Mouse (Mus musculus) spleen, adult 2 months (tissue): Measurements from ENCODE around the gene Sirt2. TPM values are rescaled to one million over a fixed set of nuclear protein-coding genes. Genes with fewer than 3 reads are reported as not detected.
A peak's percentile ranks its signal among the peaks of the same experiment; 100 is the strongest.

Experiments used
- DNase-seq, 2 experiments: peaks; one replicate each; pipeline versions ENCODE4 v3.0.0 to v3.0.0-alpha.2; 2012 to 2021; ENCODE audit warnings: low spot score in 2 of 2, low read depth in 1 of 2
- H3K27ac ChIP-seq: fragments of 200-500 bp; 2 replicates; pipeline ENCODE4 v1.5.1; 2012; ENCODE audit warnings: low read length, inconsistent platforms; ENCODE audit not compliant: insufficient read depth
- H3K27me3 ChIP-seq: fragments of 200-500 bp; 2 replicates; pipeline ENCODE4 v1.6.1; 2012; ENCODE audit warnings: mild to moderate bottlenecking, moderate library complexity, low read length, inconsistent platforms; ENCODE audit not compliant: control insufficient read depth, insufficient read depth
- H3K36me3 ChIP-seq: fragments of 200-500 bp; 2 replicates; pipeline ENCODE4 v1.6.1; 2012; ENCODE audit warnings: mild to moderate bottlenecking, low read length, inconsistent platforms; ENCODE audit not compliant: control insufficient read depth, insufficient read depth
- H3K4me1 ChIP-seq: fragments of 200-500 bp; 2 replicates; pipeline ENCODE4 v1.6.1; 2011; ENCODE audit warnings: inconsistent platforms; ENCODE audit not compliant: control insufficient read depth, insufficient read depth, insufficient read length
- H3K4me3 ChIP-seq: fragments of 200-500 bp; 2 replicates; pipeline ENCODE4 v1.5.1; 2011; ENCODE audit warnings: mild to moderate bottlenecking, inconsistent platforms; ENCODE audit not compliant: insufficient read depth, insufficient read length; ENCODE audit errors: extremely low read depth
- CTCF ChIP-seq: fragments of 200-500 bp; IDR thresholded peaks from 2 replicates; pipeline ENCODE4 v1.5.1; 2011; ENCODE audit warnings: mild to moderate bottlenecking, inconsistent platforms; ENCODE audit not compliant: insufficient read depth, insufficient read length, insufficient replicate concordance; ENCODE audit errors: extremely low read depth
- POLR2A ChIP-seq: fragments of 200-500 bp; IDR thresholded peaks from 2 replicates; pipeline ENCODE4 v1.6.1; 2011; ENCODE audit warnings: low read depth, low read length, inconsistent platforms
- WGBS: fragments of 180-500 bp; shearing (Covaris S2); methylation state at CpG from one replicate; pipeline ENCODE4 v1.1.7; 2018; 5-methylcytosine and 5-hydroxymethylcytosine counted together
- polyA plus RNA-seq: library from polyadenylated mRNA; depleted of rRNA; stranded (reverse); fragments of >200 nt; gene quantifications from 2 replicates; pipeline ENCODE4 v1.2.3, GENCODE M21; 2012

Sirt2 gene
- polyA plus RNA-seq, 1 experiment: 48.4 TPM

DNA sequence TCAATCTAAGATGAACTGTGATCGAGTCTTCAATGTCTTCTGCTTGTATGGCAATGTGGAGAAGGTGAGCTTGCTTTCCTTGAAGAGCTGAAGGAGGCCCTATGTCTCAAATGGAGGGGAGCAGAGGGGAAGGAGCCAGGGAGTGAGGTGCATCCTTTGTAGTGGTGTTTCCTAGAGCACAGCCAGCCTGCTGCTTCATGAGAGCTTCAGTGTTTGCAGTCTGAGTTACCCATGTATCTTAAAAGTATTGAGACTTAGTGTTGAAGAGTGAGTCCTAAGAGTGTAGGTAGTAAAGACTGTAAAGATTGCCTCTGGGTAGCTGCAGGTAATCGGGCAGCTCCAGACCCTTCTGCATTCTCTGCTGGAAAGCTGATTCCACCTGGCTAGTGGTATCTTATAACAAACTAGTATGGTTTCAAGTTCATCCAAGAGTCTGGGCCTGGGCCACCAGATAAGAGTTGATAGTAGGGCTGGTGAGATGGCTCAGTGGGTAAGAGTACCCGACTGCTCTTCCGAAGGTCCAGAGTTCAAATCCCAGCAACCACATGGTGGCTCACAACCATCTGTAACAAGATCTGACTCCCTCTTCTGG, 52.4 kb downstream of the Sirt2 start:
- peaks cover 73% of the 10 kb centered on the region for H3K36me3 ChIP-seq
- DNase-seq: no peak
- H3K4me3 ChIP-seq: no peak overlapping the region
- 83% methylated on average over 4 of the region's 4 CpGs for WGBS
- peaks cover 28% of the 10 kb centered on the region; the same call in 1 of the 2 replicates for H3K4me1 ChIP-seq
- TF ChIP-seq POLR2A (no peak), CTCF (no peak)
- no peak overlapping the region for H3K27ac ChIP-seq
- H3K27me3 ChIP-seq: no peaks in the 10 kb centered on the region

DNA sequence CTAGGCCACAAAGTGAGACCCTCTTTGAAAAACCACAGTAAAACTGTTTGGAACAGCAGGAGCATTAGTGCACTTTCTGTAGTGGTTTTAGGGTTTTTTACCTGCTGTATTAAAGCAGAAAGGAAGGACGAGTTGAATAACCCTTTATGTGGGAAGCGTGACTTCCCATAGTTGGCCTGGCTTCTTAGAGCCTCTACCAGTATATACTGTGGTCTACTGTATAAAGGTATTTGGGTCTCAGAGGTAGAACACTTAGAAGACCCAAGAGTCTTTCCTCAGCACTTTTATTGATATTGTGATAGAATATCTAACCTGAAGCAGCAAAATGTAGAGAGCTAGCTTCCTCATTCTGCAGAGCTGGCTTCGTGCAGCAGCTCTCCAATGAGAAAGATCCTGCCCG, 53.0 kb downstream of the Sirt2 start:
- H3K27ac ChIP-seq: no peak overlapping the region
- no peak overlapping the region for H3K4me3 ChIP-seq
- no peak for DNase-seq
- peaks cover 68% of the 10 kb centered on the region for H3K36me3 ChIP-seq
- TF ChIP-seq POLR2A (no peak), CTCF (no peak)
- peaks cover 28% of the 10 kb centered on the region; the same call in 1 of the 2 replicates for H3K4me1 ChIP-seq
- WGBS: 71% methylated on average over 4 of the region's 4 CpGs
- no peaks in the 10 kb centered on the region for H3K27me3 ChIP-seq

DNA sequence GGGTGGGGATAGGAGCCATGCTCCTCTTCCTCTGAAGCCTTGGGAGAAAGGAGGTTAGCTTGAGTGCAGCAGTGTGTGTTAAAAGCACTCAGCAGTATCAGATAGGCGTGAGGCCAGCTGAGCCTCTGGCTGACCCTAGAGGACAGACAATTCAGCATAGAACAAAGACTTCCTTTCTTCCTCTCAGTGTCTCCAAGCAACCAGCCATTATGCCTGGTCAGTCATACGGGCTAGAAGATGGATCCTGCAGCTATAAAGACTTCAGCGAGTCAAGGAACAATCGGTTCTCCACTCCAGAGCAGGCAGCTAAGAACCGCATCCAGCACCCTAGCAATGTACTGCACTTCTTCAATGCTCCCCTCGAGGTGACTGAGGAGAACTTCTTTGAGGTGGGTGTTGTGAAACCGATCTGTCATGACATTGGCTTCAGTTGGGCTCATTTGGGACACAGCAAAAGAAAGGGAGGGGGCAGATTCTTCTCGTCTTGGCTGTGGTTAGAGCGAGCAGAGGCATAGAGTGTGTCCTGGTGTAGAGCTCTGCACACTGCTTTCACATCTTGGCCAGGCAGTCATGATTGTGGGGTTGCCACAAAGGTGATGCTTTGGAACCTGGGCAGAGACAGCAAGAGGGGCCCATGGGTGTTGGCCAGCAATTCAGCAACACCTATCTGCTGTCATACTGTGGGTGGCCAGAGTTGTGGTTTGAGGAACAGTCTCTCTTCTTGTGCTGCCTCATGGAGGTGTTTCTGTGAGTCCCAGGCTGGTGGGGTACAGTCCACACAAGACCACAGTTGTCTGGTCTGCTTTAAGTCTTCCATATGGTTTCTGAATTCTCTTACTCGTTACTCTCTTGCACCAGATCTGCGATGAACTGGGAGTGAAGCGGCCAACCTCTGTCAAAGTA, 54.1 kb downstream of the Sirt2 start:
- no peak for DNase-seq
- peak overlapping the region; percentile 36 for H3K27ac ChIP-seq
- 40% methylated on average over 12 of the region's 12 CpGs for WGBS
- no peaks in the 10 kb centered on the region for H3K27me3 ChIP-seq
- H3K4me1 ChIP-seq: peaks cover 24% of the 10 kb centered on the region; the same call in 1 of the 2 replicates
- TF ChIP-seq CTCF (no peak), POLR2A (no peak)
- H3K4me3 ChIP-seq: no peak overlapping the region
- peaks cover 58% of the 10 kb centered on the region for H3K36me3 ChIP-seq

DNA sequence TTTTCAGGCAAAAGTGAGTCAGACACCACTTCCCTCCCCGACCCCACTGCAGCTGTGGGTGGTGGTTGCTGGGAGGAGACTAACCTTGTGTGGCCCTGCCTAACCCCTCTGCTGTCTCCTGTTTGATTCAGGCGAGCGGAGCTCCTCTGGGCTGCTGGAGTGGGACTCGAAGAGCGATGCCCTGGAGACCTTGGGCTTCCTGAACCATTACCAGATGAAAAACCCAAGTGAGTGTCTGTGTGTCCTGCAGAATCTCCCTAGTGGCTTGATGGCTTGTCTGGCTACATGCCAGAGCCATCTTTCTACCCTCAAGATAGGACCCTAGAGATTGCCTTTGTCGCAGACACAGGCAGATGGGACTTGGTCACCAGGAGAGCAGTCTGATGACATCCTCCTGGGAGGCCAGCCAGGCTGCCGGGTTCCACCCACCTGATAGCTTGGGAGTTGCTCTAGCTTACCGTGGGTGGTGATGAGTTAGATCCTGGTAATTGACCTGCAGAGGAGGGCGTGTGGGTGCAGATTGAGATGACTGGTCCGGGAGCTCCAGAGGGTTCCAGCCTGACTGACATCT, 54.8 kb downstream of the Sirt2 start:
- peaks cover 51% of the 10 kb centered on the region for H3K36me3 ChIP-seq
- no peak overlapping the region for H3K4me3 ChIP-seq
- DNase-seq: no peak
- no peaks in the 10 kb centered on the region for H3K27me3 ChIP-seq
- TF ChIP-seq POLR2A (no peak), CTCF (no peak)
- WGBS: 29% methylated on average over 10 of the region's 10 CpGs
- peak overlapping the region; percentile 36 for H3K27ac ChIP-seq
- peaks cover 18% of the 10 kb centered on the region; the same call in 1 of the 2 replicates for H3K4me1 ChIP-seq

DNA sequence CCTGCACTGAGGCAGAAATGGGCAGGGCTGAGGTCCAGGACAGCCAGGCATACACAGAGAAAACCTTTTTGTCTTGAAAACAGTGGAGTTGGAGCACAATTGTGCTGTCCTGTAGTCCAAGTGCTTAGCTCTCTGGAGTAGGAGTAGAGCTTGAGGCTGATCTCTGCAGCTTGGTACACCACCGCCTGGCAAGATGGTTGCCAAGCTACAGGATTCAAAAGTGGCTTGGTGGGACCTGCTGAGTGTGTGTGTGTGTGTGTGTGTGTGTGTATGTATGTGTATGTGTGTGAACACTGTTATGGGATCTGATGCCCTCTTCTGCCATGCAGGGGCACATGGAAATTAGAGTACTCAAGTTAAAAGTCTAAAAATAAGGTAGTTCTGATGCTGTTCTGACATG, 56.0 kb downstream of the Sirt2 start:
- no peak overlapping the region for H3K4me3 ChIP-seq
- H3K27ac ChIP-seq: no peak overlapping the region
- TF ChIP-seq CTCF: no peak
- TF ChIP-seq POLR2A: no peak
- no peak for DNase-seq
- peaks cover 41% of the 10 kb centered on the region for H3K36me3 ChIP-seq
- 87% methylated on average over 1 of the region's 1 CpGs for WGBS
- peaks cover 11% of the 10 kb centered on the region; the same call in 1 of the 2 replicates for H3K4me1 ChIP-seq
- H3K27me3 ChIP-seq: no peaks in the 10 kb centered on the region

DNA sequence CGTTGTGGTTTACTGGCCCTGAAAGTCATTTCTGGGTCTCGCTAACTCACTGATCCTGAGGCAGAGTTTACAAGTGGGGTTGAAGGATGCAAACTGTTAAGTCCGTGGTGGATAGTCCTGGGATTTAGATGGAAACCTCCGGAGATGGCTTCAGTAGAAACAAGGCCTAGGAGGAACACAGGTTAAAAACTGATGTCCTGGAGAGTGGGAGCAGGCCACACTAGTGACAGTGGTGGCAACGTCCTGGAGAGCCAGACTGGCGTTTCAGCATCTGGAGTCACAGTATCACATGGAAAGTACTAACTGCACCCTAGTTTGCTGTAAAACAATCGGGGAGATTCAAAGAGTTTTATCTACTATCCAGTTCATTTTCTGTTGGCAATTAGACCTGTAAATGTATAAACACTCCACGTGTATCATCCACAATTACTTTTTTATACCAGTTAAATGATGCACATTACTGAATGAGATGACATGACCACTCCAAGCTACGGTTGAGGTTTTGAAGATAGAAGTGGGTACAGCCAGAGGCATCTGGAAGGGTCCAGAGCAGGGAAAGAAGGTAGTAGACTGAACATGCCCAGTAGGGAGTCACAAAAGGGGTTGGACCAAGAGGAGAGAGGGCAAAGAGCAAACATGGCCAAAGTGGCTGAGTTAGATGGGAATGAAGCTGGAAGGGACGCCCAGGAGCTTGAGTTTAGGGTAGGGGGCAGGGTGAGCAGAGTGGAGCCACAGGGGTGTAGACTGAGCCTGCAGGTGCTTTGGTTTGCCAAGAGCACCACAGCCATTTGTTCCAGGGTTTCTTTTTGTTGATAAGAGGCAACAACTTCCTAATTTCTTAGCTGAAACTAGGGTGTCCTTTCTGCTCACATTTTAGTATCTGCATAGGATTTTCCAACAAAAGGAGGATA, 56.7 kb downstream of the Sirt2 start:
- no peaks in the 10 kb centered on the region for H3K27me3 ChIP-seq
- peaks cover 35% of the 10 kb centered on the region for H3K36me3 ChIP-seq
- no peak overlapping the region for H3K27ac ChIP-seq
- no peak overlapping the region for H3K4me3 ChIP-seq
- peaks cover 11% of the 10 kb centered on the region; the same call in 1 of the 2 replicates for H3K4me1 ChIP-seq
- TF ChIP-seq CTCF: no peak
- 67% methylated on average over 10 of the region's 10 CpGs for whole genome bisulfite sequencing
- DNase-seq: no peak
